Mouse (Mus musculus): Measurements from ENCODE around the gene Tac4. TPM values are rescaled to one million over a fixed set of nuclear protein-coding genes. Genes with fewer than 3 reads are reported as not detected.

Gene Tac4
- polyA plus RNA-seq, 1 experiment from 2014 or later, result not detected

GRCm38 (mm10) chr11:95315215-95315955, 54.1 kb downstream of the Tac4 start:
- no peaks in the 10 kb centered on the region for H3K27me3 ChIP-seq (ENCODE audit: control insufficient read depth, insufficient read depth, low read depth, low read length)
- H3K9me3 ChIP-seq (replicated peaks; ENCODE audit: control insufficient read depth, low read length, poor library complexity, severe bottlenecking), result no peaks in the 10 kb centered on the region
- H3K4me3 ChIP-seq (ENCODE audit: low read depth, low read length), result no peak overlapping the region
- H3K4me2 ChIP-seq (ENCODE audit: low read length), result no peak overlapping the region
- no peak overlapping the region for H3K9ac ChIP-seq (ENCODE audit: low read depth, low read length)
- WGBS, result 72% methylated on average over 7 of the region's 7 CpGs
- H3K27ac ChIP-seq (ENCODE audit: low read length), result no peak overlapping the region
- ATAC-seq, result no peak
- H3K4me1 ChIP-seq (ENCODE audit: control insufficient read depth, insufficient read depth, low read length), result peaks cover 9% of the 10 kb centered on the region
- no peaks in the 10 kb centered on the region for H3K36me3 ChIP-seq (ENCODE audit: control insufficient read depth, insufficient read depth, low read length)

DNA sequence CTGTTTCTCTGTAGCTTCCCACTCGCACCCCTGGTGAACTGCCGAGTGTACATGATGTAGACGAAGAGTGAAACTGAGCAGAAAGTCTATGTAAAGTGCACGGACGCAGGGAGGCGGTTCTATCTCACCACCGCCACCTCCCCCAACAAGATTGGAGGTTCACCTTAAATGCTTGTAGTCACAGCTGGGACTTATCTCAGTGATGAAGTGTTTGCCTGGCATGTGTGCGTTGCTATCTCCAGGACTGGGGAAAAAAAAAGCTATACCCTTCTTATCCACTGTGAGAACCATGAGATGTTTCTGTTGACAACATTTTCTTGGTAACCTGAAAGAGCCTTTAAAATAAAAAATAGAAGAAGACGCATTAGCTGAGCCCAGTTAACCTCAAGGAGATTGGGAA, 56.8 kb downstream of the Tac4 start:
- Histone ChIP-seq H3K9me3 (replicated peaks; ENCODE audit: control insufficient read depth, low read length, poor library complexity, severe bottlenecking) (no peaks in the 10 kb centered on the region), H3K4me2 (ENCODE audit: low read length) (no peak overlapping the region), H3K27me3 (ENCODE audit: control insufficient read depth, insufficient read depth, low read depth, low read length) (no peaks in the 10 kb centered on the region), H3K36me3 (ENCODE audit: control insufficient read depth, insufficient read depth, low read length) (no peaks in the 10 kb centered on the region), H3K27ac (ENCODE audit: low read length) (no peak overlapping the region), H3K4me1 (ENCODE audit: control insufficient read depth, insufficient read depth, low read length) (no peaks in the 10 kb centered on the region), H3K9ac (ENCODE audit: low read depth, low read length) (no peak overlapping the region), H3K4me3 (ENCODE audit: low read depth, low read length) (no peak overlapping the region)
- 89% methylated on average over 9 of the region's 9 CpGs for WGBS
- ATAC-seq, result no peak

Other genes starting within 250 kb of the Tac4 start
- gene Pdk2, start 220.2 kb upstream of the Tac4 start, polyA plus RNA-seq (2015; fragmentation: Nextera tagmentation; extraction: Ambion mirVana), result 24.1 and 27.5 TPM in 2 replicates
- gene Itga3, start 184.7 kb upstream of the Tac4 start, polyA plus RNA-seq (2015; fragmentation: Nextera tagmentation; extraction: Ambion mirVana), result 13.7 and 16.6 TPM in 2 replicates
- 0.22 and 0.38 TPM in 2 replicates for gene Dlx3, start 141.4 kb upstream of the Tac4 start, polyA plus RNA-seq (2015; fragmentation: Nextera tagmentation; extraction: Ambion mirVana)
- gene Dlx4, start 115.3 kb upstream of the Tac4 start, polyA plus RNA-seq (2015; fragmentation: Nextera tagmentation; extraction: Ambion mirVana), result 0.36 TPM in 1 of 2 replicates, not detected in the other
- gene Kat7, start 48.7 kb downstream of the Tac4 start, polyA plus RNA-seq (2015; fragmentation: Nextera tagmentation; extraction: Ambion mirVana), result 65.8 and 69.1 TPM in 2 replicates
- gene Fam117a, start 75.5 kb downstream of the Tac4 start, polyA plus RNA-seq (2015; fragmentation: Nextera tagmentation; extraction: Ambion mirVana), result 2.1 and 2.2 TPM in 2 replicates
- gene Slc35b1, start 123.2 kb downstream of the Tac4 start, polyA plus RNA-seq (2015; fragmentation: Nextera tagmentation; extraction: Ambion mirVana), result 144 and 157 TPM in 2 replicates
- 244 and 258 TPM in 2 replicates for gene Spop, start 152.6 kb downstream of the Tac4 start, polyA plus RNA-seq (2015; fragmentation: Nextera tagmentation; extraction: Ambion mirVana)